Mouse (Mus musculus): ENCODE measurements at regions not wholly inside any gene's neighbourhood (a gene's known extent, or its start where the extent isn't known, plus 50 kb on each side); places are given as distances from the start of the nearest gene placed in this dataset.

GRCm38 (mm10) chr14:89242159-89242558 lies 771.0 kb upstream of the Pcdh20 start:
- no peak for DNase-seq

GRCm38 (mm10) chr14:89236501-89236900 lies 765.3 kb upstream of the Pcdh20 start:
- no peak for DNase-seq

DNA sequence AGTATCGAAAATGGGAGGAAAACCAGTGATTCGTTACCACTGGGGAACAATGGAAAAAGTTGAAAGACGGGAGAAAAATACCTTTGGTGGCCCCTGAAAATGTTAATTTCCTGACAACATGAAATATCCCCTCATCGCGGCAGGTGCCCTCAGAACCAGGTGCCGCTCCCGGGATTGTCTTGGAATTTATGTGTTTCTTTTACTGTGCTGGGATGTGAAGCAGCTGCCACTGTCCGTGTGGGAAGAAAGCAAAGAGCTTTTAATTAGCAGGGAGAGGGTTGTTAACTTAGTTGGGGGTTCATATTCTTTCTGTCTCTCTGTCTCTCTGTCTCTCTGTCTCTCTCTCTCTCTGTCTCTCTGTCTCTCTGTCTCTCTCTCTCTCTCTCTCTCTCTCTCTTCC lies 759.3 kb upstream of the Pcdh20 start:
- DNase-seq, result no peak

DNA sequence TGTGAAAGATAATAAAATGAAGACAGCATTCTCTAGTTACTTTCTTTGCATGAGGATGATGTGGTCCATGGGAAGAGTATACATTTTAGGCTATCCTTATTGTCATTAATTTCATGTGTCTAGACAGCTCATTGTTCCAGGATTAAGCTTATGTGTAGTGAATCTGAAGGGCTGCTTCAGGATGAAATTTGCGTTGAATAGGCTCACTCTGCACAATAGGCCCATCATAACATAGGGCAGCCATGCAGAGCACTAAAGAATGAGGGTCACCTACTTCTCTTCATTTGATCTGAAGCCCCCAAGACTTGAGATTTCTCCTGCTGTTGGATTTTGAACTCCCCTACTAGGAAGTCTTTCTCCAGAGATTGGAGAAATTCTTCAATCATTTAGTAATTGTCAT lies 746.2 kb upstream of the Pcdh20 start:
- DNase-seq, result no peak

DNA sequence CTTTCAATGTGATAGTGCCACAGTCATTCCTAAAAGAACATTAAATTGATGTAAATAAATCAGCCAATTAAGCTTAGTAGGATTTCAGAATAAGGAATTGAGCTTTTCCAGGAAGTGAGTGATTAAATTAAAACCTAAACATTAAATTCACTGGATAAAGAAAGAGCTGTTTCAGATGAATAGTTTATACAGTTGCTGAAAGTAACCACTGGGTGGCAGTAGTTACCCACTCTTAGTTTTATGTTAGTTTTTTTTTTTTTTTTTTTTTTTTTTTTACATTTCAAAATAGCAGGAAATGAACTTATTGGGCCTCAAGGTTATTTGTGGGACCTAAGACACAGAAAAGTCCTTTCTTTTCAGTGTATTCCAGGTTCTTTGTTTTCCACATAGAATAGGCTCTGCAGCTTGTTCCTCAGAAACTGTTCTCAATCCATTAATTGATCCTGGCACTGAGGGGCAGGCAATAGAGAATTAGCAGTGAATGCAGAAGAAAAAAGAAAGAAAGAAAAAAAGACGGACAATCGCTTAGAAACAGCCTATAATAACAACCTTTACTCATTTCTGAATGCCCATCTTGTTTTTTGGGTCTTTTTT lies 710.3 kb upstream of the Pcdh20 start:
- DNase-seq, result no peak

DNA sequence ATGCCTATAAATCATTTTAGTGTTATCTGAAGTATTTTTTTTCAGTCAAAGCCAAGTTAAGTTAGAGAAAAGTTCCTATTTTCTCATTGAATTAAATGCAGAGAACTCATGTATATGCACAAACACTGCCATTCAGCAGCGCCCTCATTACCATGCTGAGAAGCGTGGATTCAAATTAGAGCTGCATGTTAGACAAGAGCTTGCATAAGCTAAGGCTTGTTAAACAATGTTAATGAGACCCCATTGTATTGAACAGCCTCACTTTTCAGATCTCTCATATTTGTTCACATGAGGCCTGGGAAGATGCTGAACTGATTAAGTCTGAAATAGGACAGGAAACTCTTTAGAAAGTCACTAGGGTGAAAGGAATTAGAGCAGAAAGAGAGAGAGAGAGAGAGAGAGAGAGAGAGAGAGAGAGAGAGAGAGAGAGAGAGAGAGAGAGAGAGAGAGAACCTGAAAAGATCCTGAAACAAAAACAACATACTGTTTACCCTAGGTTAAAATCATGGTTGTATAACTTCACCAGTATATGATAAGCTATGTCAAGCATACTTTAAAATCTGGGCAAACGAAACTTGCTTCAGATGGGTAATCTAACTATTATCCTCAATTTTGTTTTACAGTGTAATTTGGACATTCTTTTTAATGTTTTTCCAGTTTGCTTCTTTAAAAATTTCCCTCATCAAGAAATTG lies 671.9 kb upstream of the Pcdh20 start:
- DNase-seq, result no peak

DNA sequence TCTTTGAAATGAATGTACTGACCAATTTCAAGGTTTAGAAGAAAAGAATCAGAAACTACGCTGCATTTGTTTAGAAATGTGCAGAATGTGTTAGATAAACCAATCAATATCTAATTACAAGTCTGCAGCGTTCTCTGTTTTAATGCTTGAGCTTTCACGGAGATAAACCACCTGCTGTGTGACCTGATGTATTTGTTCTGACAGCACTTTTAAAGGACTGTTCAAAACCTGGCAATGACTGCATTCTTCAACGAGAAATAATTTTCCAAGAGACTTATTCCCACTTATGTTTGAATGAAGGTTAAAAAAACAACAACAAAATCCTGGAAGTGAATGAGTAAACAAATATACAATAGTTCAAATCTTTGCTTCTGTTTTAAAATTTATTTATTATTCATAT lies 628.1 kb upstream of the Pcdh20 start:
- no peak for DNase-seq

DNA sequence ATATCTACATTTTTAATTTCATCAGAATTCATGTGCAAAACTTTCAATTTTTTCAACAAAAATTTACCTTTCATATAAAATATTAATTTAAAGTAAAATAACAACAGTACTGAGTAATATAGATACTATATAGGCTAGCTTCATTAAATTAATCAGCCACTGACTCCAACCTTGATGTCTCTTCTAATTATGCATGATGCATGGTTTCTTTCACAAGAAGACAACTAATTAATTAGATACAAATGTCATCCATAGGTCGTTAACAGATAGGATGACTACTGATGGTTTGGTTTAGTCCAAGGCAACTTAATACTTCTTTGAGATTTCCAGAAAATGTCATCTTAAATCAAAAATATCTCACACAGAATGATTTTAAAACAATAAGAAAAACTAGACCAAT lies 618.5 kb upstream of the Pcdh20 start:
- no peak for DNase-seq

DNA sequence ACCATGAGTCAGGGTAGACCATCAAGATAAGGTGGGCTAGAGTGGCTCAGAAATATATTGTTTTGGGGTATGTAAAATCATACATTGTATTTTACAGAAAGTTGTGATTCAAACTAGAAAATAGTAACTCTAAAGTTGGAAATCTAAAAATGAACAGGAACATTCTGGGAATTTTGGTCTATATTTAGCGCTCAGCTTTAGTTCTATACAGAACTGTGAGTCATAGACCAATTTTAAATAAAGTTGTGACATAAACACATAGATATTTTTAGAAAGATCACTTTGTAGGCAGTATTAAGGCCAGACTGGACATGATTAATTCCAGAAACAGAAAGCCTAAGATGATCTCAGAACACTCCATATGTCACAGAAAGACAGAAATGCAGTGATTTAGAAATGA lies 604.8 kb upstream of the Pcdh20 start:
- DNase-seq, result no peak

DNA sequence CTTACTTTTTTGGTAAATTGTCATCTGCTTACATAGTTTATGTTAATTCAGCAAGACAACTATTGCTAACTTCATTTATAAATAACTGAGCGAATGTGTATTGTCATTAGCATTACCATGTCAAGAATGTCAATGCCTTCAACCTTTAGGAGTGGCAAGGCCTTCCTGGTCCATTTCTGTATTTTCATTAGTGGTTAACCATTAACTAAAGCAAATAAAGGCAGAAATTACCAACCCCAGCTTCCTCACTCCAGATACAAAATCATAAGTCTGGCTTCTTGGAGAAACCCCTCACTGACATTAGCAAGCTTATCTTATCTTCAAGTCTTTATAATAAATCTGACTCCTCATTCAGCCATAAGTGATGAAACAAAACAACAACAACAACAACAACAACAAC lies 592.8 kb upstream of the Pcdh20 start:
- DNase-seq, result no peak

DNA sequence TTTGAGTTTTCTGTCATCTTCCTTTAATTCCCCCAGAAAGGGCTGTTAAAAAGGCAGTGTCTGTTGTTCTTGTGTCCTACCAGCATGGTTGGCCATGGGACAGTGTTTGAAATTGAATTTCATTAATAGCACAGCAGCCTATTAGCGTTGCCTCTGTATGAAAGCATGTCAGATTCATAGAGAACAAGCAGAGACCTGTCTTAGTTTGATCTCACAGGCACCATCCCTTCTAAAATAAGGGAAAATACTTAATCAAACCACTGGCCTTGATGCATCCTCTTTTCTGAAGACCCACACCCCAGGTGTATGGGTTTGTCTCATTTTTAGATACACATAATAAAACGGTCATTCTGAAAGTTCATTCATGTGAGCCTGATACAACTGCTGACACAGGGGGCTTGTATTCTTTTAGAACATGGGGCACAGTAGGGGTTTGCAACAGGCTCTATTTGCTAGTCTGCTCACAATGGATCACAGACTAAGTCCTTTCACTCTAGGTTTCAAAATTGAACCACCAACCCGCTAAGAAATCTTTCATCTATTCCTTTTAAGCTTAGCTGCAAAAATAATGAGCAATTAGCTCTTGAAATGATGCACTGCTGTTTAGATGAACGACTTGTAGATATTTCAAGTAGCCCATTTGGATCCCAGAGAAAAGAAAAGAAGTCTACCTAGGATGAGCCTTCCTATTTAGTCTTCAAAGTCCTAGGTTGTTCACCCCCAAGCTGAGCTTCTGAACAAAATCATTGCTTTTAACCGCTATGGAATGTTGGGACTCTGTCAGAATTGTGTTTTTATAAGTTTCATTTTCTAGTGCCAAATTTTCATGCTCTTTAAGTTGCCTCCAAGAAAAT lies 591.6 kb upstream of the Pcdh20 start:
- no peak for DNase-seq

DNA sequence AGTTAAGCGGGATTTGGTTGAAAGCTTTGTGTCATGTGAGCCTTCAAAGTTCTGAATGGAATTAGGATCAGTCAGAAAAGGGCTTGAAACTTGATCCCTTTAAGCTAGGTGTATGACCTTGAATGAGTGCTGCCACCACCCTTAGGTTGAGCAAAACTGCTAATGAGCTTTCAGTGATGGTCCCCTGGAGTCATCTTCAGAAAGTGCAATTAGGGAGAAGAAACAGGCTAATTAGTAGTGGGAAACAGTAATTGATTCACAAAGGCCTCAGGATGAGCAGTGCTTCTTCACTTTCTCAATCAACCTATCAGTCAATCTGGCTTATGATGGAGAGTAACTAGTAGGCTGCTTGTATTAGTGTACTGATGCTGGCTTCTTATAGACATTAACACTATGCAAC lies 590.1 kb upstream of the Pcdh20 start:
- DNase-seq, result no peak

DNA sequence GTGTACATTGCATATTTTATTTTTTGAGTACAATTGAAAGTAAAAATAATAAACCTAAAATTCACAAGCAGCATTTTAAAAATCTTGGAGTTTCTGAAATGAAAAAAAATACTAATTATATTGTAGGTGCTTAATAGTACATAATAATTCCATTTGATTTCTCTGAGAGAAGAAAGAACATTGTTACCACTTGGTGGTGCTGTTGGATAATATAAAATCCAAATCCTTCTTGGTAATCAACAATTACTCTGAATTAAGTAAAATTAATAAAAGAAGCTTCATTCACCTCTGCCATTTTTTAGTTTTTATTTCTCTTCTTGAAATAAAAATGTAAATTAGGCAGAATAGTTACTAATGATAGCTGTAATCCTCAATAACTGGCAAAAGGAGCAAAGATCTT lies 563.2 kb upstream of the Pcdh20 start:
- DNase-seq, result no peak

- DNase-seq, result no peak
Observed at GRCm38 (mm10) chr14:89011440-89011839, 540.2 kb upstream of the Pcdh20 start.

- DNase-seq, result no peak
Observed at GRCm38 (mm10) chr14:89009648-89010047, 538.5 kb upstream of the Pcdh20 start.

- DNase-seq, result peak in 1 of 2 experiments; percentile 10
Observed at GRCm38 (mm10) chr14:88981895-88982294, 510.7 kb upstream of the Pcdh20 start.

DNA sequence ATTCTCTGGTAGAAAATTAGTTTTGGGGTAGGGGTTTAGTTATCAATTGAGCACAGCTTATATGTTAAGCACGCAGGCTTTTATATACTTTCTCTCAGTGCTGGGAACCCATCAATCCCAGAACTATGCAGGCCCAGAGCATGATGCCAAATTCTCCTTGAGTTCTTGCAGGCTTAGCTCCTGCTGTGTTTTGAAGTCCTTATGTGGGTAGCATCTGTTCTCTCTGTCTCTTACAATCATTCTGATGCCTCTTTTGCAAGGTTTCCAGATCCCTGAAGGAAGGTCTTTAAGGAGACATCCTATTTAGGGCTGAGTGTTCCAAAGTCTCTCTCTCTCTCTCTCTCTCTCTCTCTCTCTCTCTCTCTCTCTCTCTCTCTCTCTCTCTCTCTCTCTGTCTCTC lies 504.8 kb upstream of the Pcdh20 start:
- DNase-seq, result no peak

DNA sequence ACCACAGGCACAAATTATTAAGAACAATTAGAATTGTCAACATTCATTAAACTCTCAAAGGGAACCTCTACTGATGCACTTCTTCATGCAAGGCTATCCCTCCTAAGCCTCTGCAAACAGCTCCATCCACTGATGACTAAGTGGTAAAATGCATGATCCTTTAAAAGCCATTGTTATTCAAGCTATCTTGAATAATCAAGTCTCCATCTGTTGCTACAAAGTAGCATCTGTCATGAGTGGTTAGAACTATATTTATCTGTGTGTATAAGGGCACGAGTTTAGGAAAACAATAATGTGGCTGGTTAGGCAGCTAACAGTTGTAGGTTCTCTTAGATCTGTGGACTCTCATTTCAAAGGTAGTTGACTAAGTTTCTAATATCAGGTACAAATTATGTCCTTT lies 463.4 kb upstream of the Pcdh20 start:
- DNase-seq, result no peak
